Mouse (Mus musculus) spleen, adult 18-20 months (tissue): ENCODE measurements around the gene 9130213A22Rik.
A peak's percentile ranks its signal among the peaks of the same experiment; 100 is the strongest.

Source experiments
- DNase-seq, 2 experiments: peaks; one replicate each; pipeline ENCODE4 v3.0.0; 2022; ENCODE audit warnings: mixed read lengths in 2 of 2

Gene 9130213A22Rik

DNA sequence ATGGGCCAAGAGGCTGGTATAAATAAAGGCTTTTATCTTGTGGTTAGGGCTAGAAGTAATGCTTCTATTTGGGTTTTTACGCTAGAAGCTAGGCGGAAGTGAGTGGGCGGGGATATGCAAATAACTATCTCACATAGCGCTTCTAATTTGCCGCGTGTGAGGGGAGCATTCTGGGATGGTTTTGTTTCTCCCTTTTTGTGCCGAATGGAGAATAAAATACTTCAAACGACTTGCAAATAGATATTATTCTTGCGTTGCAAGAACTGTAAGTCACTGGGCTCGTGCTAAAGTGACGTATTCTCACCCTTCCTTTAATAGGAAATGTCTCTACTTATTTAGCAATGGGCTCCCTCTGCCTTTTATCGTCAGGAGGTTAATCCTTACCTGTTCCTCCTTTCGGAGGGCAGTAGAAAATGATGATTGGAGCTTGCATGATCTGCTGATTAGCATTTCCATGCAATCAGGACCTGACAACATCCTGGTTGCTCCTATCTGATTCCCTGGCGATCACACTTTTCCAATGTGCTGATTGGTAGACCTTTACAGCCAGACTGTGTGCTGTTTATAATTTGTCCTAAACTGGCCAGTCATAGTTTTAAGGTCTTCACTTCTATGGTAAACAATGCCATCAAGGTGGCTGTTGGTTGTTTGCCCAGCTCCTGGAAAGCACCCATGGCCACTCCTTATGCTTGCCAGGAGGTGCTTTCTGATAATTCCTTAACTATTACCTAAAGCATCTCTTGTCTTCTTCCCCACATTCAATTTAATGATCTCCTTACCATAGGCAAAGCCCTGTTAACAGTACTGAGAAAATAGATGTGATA, 49.1 kb downstream of the 9130213A22Rik start:
- DNase-seq = peak; percentile 56 to 73

- no peak for DNase-seq
These were observed 49.7 kb downstream of the 9130213A22Rik start for GRCm38 (mm10) chr11:69072666-69073064.

DNA sequence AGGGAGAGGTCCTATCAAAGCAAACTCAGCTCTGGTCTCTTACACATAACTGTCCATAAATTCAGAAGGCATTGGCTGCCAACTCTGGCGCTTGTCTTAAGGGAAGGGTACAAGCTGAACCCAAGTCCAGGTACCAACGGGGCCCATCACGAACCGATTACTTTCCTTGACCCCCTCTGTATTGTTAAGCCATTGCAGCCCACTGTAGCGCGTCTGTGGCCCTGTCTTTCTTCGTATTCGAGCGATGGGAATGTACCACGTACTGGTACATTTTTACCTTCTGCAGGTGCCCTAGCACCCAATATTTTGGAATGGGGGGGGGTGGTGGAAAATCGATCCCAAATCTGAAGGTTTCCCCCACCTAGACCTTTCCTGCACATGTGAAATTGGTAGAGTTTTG, 50.2 kb downstream of the 9130213A22Rik start:
- DNase-seq = no peak

DNA sequence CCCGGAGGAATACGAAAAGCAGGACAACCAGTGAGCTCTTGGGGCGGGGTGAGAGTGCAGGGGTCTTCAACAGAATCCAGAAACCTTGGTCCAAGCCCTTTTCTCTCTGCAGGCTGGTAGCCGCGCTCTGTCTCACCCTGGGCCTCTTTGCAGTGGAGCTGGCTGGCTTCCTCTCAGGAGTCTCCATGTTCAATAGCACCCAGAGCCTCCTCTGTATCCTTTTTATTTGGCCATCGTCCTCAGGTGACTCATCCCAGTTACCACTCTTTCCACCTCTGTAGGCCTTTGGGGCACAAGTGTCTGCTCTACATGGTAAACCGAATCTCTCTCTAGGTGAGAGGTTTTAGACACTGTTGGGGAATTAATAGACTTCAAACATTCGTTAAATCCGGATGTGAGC, 51.1 kb downstream of the 9130213A22Rik start:
- DNase-seq = no peak

DNA sequence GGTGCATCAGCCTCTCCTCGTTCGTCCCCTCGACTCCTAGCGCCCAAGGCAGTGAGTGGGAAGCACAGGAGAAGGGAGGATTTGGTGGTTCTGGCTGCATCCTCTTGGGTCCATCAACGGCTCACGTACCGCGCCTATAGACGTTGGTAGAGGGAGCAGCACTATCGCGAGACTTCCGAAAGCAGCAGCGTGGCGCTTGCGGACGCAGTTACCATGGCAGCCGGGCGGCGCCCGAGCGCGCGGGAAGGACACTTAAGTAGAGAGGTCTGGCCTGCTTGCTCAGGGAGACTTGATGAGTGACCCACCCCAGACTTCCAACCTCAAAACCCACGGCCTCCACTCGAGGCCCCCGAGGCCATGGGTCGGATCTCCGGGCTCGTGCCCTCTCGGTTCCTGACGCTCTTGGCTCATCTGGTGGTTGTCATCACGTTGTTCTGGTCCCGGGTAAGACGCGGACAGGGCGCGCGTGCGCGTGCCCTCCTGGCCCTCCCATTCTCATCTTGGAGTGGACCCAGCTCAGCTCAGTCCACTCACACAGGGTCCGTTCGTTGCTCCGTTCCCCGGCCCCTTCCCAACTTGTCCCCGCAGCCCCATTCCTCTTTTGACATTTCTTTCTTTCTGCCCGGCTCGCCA, 51.7 kb downstream of the 9130213A22Rik start, which contains the start of gene Tmem107:
TSS of gene Tmem107 (plus strand) at position 217 of the 633 bp plus-strand sequence.
- DNase-seq = peak; percentile 86 to 90

DNA sequence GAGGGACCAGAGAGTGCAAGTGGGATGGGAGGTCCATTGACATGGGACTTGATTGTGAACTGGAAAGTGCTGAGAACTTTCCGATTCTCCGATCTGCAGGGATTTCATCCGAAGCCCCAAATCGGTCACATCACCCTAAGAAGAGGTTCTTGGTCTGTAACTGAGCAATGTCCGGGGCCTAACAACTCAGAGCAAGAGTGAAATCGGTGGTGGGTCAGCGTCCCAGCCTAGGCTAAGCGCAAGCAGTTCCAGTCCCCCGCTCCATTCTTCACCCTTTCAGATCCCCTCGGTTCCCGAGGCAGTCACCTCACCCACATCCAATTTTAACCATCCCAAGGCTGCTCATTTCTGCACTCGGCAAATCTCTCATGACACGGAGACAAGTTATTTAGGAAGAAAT, 52.3 kb downstream of the 9130213A22Rik start:
- no peak for DNase-seq
